ENCODE assay signal across 24 mouse cellular contexts in genomic region chr13:110633261-110633781, GRCm38 (mm10).
DNase-seq lines count a peak whose midpoint lies in the region; ATAC-seq and TF ChIP-seq lines count a peak whose summit lies in the region.
"Had no signal": no experiment of that assay in that cellular context is flagged by ENCODE, and none has a peak within 500 bp of the region (broad histone marks: within the 10 kb centered on the region; RNA-seq: fewer than 3 reads in every experiment).

No protein-coding gene starts in this region.

- TF ChIP-seq POLR2A in lung, adult 2 months (IDR thresholded peaks at IDR 0.05; ENCODE audit: borderline replicate concordance, extremely low read depth, low read depth, low read length): no peak
- TF ChIP-seq POLR2A in myocyte (IDR thresholded peaks at IDR 0.05; ENCODE audit: insufficient read length, low read depth): no peak

- H3K27me3 ChIP-seq in lung, postnatal 0 days (replicated peaks; ENCODE audit: insufficient read depth, low read length): no peaks in the 10 kb centered on the region
- H3K27me3 ChIP-seq in myocyte (ENCODE audit: control insufficient read depth, insufficient read depth, insufficient read length): no peaks in the 10 kb centered on the region
- H3K27me3 ChIP-seq in intestine, embryonic 16.5 days (replicated peaks; ENCODE audit: control insufficient read depth, insufficient read depth, low read length): no peaks in the 10 kb centered on the region
- H3K27me3 ChIP-seq: heart, embryonic 13.5 days; hindbrain, embryonic 13.5 days; Patski had no signal

- H3K4me2 ChIP-seq in lung, postnatal 0 days (replicated peaks; ENCODE audit: low read depth, low read length): no peak overlapping the region
- peak overlapping the region; percentile 52 for H3K4me2 ChIP-seq in myocyte (ENCODE audit: low read depth)
- H3K4me2 ChIP-seq in intestine, embryonic 16.5 days (ENCODE audit: low read depth, low read length): no peak overlapping the region
- H3K4me2 ChIP-seq: heart, embryonic 13.5 days; hindbrain, embryonic 13.5 days had no signal

- no peaks in the 10 kb centered on the region for H3K36me3 ChIP-seq in lung, postnatal 0 days (ENCODE audit: insufficient read depth, low read length)
- H3K36me3 ChIP-seq in myocyte (ENCODE audit: control insufficient read depth, insufficient read depth): no peaks in the 10 kb centered on the region
- no peaks in the 10 kb centered on the region for H3K36me3 ChIP-seq in intestine, embryonic 16.5 days (ENCODE audit: control insufficient read depth, insufficient read depth, low read length)
- H3K36me3 ChIP-seq: embryonic facial prominence, embryonic 10.5 days; forebrain, embryonic 10.5 days; G1E; heart, embryonic 13.5 days; hindbrain, embryonic 13.5 days had no signal

- H3K4me1 ChIP-seq in lung, postnatal 0 days (ENCODE audit: insufficient read depth, low read depth, low read length): no peaks in the 10 kb centered on the region
- no peaks in the 10 kb centered on the region for H3K4me1 ChIP-seq in lung, adult 2 months (ENCODE audit: control insufficient read depth, insufficient read depth, low read length)
- H3K4me1 ChIP-seq in intestine, embryonic 16.5 days (ENCODE audit: control insufficient read depth, insufficient read depth, low read length): no peaks in the 10 kb centered on the region
- H3K4me1 ChIP-seq: embryonic facial prominence, embryonic 10.5 days; forebrain, embryonic 10.5 days had no signal

- 51% methylated on average over 3 of the region's 3 CpGs for WGBS in lung, postnatal 0 days
- WGBS in lung, adult 2 months: 42% methylated on average over 3 of the region's 3 CpGs
- 74% methylated on average over 3 of the region's 3 CpGs for WGBS in intestine, embryonic 16.5 days

- peak; percentile 67 for ATAC-seq in lung, postnatal 0 days
- ATAC-seq in intestine, embryonic 16.5 days: no peak
- ATAC-seq: CD4-positive, CD25-positive, alpha-beta regulatory T cell, adult 4 months; forebrain, embryonic 14.5 days; hindbrain, postnatal 0 days; Patski had no signal

- no peak overlapping the region for H3K4me3 ChIP-seq in lung, postnatal 0 days (ENCODE audit: low read depth, low read length)
- no peak overlapping the region for H3K4me3 ChIP-seq in lung, adult 2 months (replicated peaks; ENCODE audit: extremely low read depth, low read depth, low read length)
- no peak overlapping the region for H3K4me3 ChIP-seq in myocyte
- no peak overlapping the region for H3K4me3 ChIP-seq in intestine, embryonic 16.5 days (ENCODE audit: low read length)
- H3K4me3 ChIP-seq: embryonic facial prominence, embryonic 10.5 days; erythroblast, embryonic 14.5 days; forebrain, embryonic 10.5 days; heart, embryonic 13.5 days; hindbrain, embryonic 13.5 days had no signal

- no peak overlapping the region for H3K9ac ChIP-seq in lung, postnatal 0 days (replicated peaks; ENCODE audit: low read depth)
- H3K9ac ChIP-seq in intestine, embryonic 16.5 days (ENCODE audit: low read depth, low read length): no peak overlapping the region
- H3K9ac ChIP-seq: heart, embryonic 13.5 days; hindbrain, embryonic 13.5 days had no signal

- no peaks in the 10 kb centered on the region for H3K79me2 ChIP-seq in myocyte (ENCODE audit: control insufficient read depth, insufficient read depth)

- peak; percentile 30 for DNase-seq in lung, postnatal 0 days (ENCODE audit: low spot score)
- no peak for DNase-seq in lung, adult 2 months
- DNase-seq in Muller cell, postnatal 12 days (ENCODE audit: inconsistent ontology term): peak; percentile 28
- DNase-seq in R1 (ENCODE audit: low read depth, low spot score): peak; percentile 17
- no peak for DNase-seq in testis, postnatal 10 days (ENCODE audit: low spot score)
- DNase-seq: adrenal gland, adult 2 months; adrenal gland, postnatal 25 days; B cell, adult 2 months; cerebellum, adult 18-20 months; cerebellum, postnatal 10 days; gastrocnemius, postnatal 36 days; heart, adult 11 months had no signal

- H3K27ac ChIP-seq in lung, postnatal 0 days (ENCODE audit: low read length): no peak overlapping the region
- no peak overlapping the region for H3K27ac ChIP-seq in intestine, embryonic 16.5 days (ENCODE audit: low read length)
- H3K27ac ChIP-seq: embryonic facial prominence, embryonic 10.5 days; forebrain, embryonic 10.5 days; heart, embryonic 13.5 days; hindbrain, embryonic 13.5 days; hindbrain, postnatal 0 days had no signal

- H3ac ChIP-seq in myocyte (ENCODE audit: control insufficient read depth, insufficient read length): no peak overlapping the region

- TF ChIP-seq CTCF in lung, postnatal 0 days (IDR thresholded peaks at IDR 0.05): no peak
- TF ChIP-seq CTCF in lung, adult 2 months (IDR thresholded peaks at IDR 0.05; ENCODE audit: insufficient read depth, low read length): no peak

- TF ChIP-seq EP300 in lung, postnatal 0 days (IDR thresholded peaks at IDR 0.05): peak; percentile 28; the same call in 1 of the 2 replicates

- no peaks in the 10 kb centered on the region for H3K9me3 ChIP-seq in lung, postnatal 0 days (ENCODE audit: low read length)
- H3K9me3 ChIP-seq in intestine, embryonic 16.5 days (ENCODE audit: control insufficient read depth, low read length): no peaks in the 10 kb centered on the region
- H3K9me3 ChIP-seq: embryonic facial prominence, embryonic 10.5 days; forebrain, embryonic 10.5 days; heart, embryonic 13.5 days; hindbrain, embryonic 13.5 days had no signal

TF ChIP-seq in myocyte, 11 proteins besides CTCF, POLR2A, EP300 and RAD21:
- no peak for TF ChIP-seq MYOD1 (IDR thresholded peaks at IDR 0.05; ENCODE audit: control insufficient read depth in 1 of 3, insufficient read length in 2 of 3, low read depth in 2 of 3)
- TF ChIP-seq MAX (IDR thresholded peaks at IDR 0.05; ENCODE audit: low read depth): no peak
- TF ChIP-seq E2F4 (IDR thresholded peaks at IDR 0.05; ENCODE audit: insufficient read depth): no peak
- no peak for TF ChIP-seq SRF (IDR thresholded peaks at IDR 0.05; ENCODE audit: control insufficient read depth, insufficient read length, low read depth)
- TF ChIP-seq MYOG (IDR thresholded peaks at IDR 0.05; ENCODE audit: control insufficient read depth in 1 of 3, insufficient read depth in 1 of 3, insufficient read length in 2 of 3, low read depth in 2 of 3): peak in 2 of 3 experiments; percentile 4 to 62
- no peak for TF ChIP-seq POLR2AphosphoS2 (IDR thresholded peaks at IDR 0.05; ENCODE audit: insufficient read length, low read depth)
- TF ChIP-seq TCF3 (IDR thresholded peaks at IDR 0.05; ENCODE audit: insufficient read length, low read depth): no peak
- TF ChIP-seq CEBPB (IDR thresholded peaks at IDR 0.05; ENCODE audit: insufficient read depth, poor library complexity, severe bottlenecking): no peak
- no peak for TF ChIP-seq USF1 (IDR thresholded peaks at IDR 0.05; ENCODE audit: low read depth)
- TF ChIP-seq REST (IDR thresholded peaks at IDR 0.05; ENCODE audit: insufficient read depth, insufficient read length): no peak
- peak; percentile 6 for TF ChIP-seq TCF12 (IDR thresholded peaks at IDR 0.05; ENCODE audit: insufficient read depth, poor library complexity, severe bottlenecking)
TF ChIP-seq in myocyte: peak in this region for 2.

Comparison
In these comparisons a context has a peak if more than half of its experiments do, and no peak if none do; other contexts are left out.
1. DNase-seq: peak in lung, postnatal 0 days (single experiment), Muller cell, postnatal 12 days (single experiment) and R1 (single experiment); none in lung, adult 2 months (single experiment) and testis, postnatal 10 days (single experiment).